Mouse (Mus musculus): ENCODE measurements at regions not wholly inside any gene's neighbourhood (a gene's known extent, or its start where the extent isn't known, plus 50 kb on each side); places are given as distances from the start of the nearest gene placed in this dataset.

DNA sequence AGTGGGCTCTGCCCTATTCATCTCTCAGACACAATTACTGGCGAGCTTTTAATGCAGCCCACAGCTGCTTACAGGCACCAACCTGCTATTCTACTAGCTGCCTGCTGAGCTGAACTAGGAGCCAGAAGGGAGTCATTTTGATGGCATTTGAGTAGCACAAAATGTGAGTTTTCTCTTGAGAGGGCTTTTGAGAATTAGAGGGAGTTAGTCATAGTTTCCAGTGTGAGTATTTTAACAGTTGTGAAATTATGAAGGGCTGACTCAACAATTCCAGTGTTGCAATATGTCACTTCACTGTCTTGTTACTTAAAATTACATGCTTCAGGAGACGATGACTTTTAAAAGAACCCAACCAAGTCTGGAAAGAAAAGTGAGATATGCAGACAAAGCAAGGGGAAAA is 54.4 kb upstream of the Ly86 start:
- H3K27ac ChIP-seq (ENCODE audit: insufficient read depth, low read length): peak overlapping the region; percentile 59
- H3K4me3 ChIP-seq (ENCODE audit: insufficient read depth, low read length): no peak overlapping the region
- TF ChIP-seq POLR2A (IDR thresholded peaks at IDR 0.05; ENCODE audit: low read depth, low read length) (no peak), CTCF (IDR thresholded peaks at IDR 0.05; ENCODE audit: borderline replicate concordance, insufficient read depth, low read length) (no peak)
- H3K4me1 ChIP-seq (ENCODE audit: control insufficient read depth, insufficient read depth, low read length): no peaks in the 10 kb centered on the region; the same call in 1 of the 2 replicates

GRCm38 (mm10) chr13:37288993-37289392 is 56.0 kb upstream of the Ly86 start:
- H3K4me3 ChIP-seq (ENCODE audit: insufficient read depth, low read length): no peak overlapping the region
- no peak for TF ChIP-seq CTCF (IDR thresholded peaks at IDR 0.05; ENCODE audit: borderline replicate concordance, insufficient read depth, low read length)
- no peak for TF ChIP-seq POLR2A (IDR thresholded peaks at IDR 0.05; ENCODE audit: low read depth, low read length)
- H3K4me1 ChIP-seq (ENCODE audit: control insufficient read depth, insufficient read depth, low read length): no peaks in the 10 kb centered on the region; the same call in 1 of the 2 replicates
- H3K27ac ChIP-seq (ENCODE audit: insufficient read depth, low read length): no peak overlapping the region

DNA sequence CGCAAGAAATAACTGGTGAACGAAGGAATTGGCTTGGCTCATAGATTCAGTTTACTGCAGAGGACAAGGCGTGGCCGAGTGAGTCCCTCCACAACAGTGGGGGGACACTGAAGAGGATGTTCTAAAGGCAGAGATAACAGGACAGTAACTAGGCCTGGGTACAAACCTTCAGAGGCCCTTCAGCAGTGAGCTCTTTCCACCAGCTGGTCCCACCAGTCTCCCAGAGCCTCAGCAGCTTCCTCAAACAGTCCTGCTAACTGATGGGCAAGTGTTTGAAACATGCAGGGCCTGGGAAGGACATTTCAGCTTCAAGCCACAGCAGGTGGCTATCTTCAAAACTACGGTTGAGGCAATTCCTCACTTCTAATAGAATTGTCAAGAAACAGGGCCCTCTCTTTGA is 62.5 kb upstream of the Ly86 start:
- no peak overlapping the region for H3K27ac ChIP-seq (ENCODE audit: insufficient read depth, low read length)
- no peaks in the 10 kb centered on the region for H3K4me1 ChIP-seq (ENCODE audit: control insufficient read depth, insufficient read depth, low read length)
- TF ChIP-seq CTCF (IDR thresholded peaks at IDR 0.05; ENCODE audit: borderline replicate concordance, insufficient read depth, low read length): no peak
- no peak for TF ChIP-seq POLR2A (IDR thresholded peaks at IDR 0.05; ENCODE audit: low read depth, low read length)
- no peak overlapping the region for H3K4me3 ChIP-seq (ENCODE audit: insufficient read depth, low read length)

- Histone ChIP-seq H3K4me3 (ENCODE audit: insufficient read depth, low read length) (no peak overlapping the region), H3K27ac (ENCODE audit: insufficient read depth, low read length) (no peak overlapping the region), H3K4me1 (ENCODE audit: control insufficient read depth, insufficient read depth, low read length) (no peaks in the 10 kb centered on the region)
- TF ChIP-seq POLR2A (IDR thresholded peaks at IDR 0.05; ENCODE audit: low read depth, low read length) (no peak), CTCF (IDR thresholded peaks at IDR 0.05; ENCODE audit: borderline replicate concordance, insufficient read depth, low read length) (no peak)
Observed at GRCm38 (mm10) chr13:37279078-37279789, 65.8 kb upstream of the Ly86 start.

DNA sequence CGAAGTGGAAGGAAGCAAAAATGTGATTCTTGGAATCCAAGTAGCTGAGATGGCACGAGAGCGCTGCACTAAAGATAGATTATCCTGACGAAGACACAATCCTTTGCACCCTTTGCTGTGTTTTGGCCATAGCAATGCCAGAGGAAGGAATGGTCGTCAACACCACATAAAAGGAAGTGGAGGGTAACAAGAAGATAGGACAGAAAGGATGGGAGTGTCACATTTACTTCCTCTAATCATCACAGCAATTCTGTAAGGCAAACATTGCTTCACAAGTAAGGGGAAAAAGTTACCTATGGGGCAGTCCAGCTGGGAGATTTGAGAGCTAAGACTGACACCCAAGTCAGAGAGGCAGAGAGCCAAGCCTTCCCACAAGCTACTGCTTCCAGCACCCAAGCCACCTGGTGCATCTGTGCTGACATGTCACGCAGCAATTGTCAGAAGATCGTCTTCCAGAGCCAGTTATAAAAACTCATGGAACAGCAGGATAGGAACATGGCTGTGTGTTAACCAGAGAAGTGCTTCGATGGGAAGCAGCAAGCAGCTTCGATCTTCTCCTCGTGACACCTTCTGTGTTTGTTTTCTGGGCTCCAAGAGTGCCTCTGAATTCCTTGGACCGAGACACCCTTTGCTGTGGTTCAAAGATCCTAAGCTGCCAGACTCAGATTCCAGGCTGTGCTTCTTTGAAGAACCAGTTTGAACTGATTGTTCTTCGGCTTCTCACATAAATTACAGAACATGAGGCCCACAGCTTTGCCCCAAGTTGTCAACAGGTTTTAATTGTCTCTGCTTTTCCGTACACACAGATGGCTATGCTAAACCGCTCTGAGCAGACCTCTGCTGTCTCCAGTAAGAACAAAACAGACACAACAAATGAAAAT is 95.2 kb upstream of the Ly86 start:
- Histone ChIP-seq H3K4me1 (ENCODE audit: control insufficient read depth, insufficient read depth, low read length) (no peaks in the 10 kb centered on the region), H3K4me3 (ENCODE audit: insufficient read depth, low read length) (no peak overlapping the region), H3K27ac (ENCODE audit: insufficient read depth, low read length) (no peak overlapping the region)
- TF ChIP-seq CTCF (IDR thresholded peaks at IDR 0.05; ENCODE audit: borderline replicate concordance, insufficient read depth, low read length) (no peak), POLR2A (IDR thresholded peaks at IDR 0.05; ENCODE audit: low read depth, low read length) (no peak)

GRCm38 (mm10) chr13:37248741-37249140 is 96.3 kb upstream of the Ly86 start:
- Histone ChIP-seq H3K4me3 (ENCODE audit: insufficient read depth, low read length) (no peak overlapping the region), H3K27ac (ENCODE audit: insufficient read depth, low read length) (no peak overlapping the region), H3K4me1 (ENCODE audit: control insufficient read depth, insufficient read depth, low read length) (no peaks in the 10 kb centered on the region)
- no peak for TF ChIP-seq POLR2A (IDR thresholded peaks at IDR 0.05; ENCODE audit: low read depth, low read length)
- no peak for TF ChIP-seq CTCF (IDR thresholded peaks at IDR 0.05; ENCODE audit: borderline replicate concordance, insufficient read depth, low read length)

DNA sequence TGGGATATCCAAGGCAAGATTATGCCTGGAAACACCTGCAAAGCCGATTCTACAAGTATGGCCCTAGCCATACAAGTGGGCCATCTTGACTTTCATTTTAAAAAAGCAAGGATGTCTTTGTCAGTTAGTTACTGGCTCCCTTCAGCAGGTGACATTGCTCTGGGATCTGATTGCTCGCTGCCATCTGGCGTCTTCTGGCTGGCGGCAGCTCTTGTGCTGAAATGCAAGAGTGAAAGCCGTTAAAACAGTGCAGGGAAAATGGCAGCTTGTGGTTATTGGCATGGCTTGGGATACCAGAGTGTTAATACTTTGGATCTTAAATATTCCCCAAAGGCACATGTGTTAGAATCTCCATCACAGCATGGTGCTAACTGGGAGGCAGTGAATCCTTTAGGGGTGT is 105.0 kb upstream of the Ly86 start:
- peaks cover 4% of the 10 kb centered on the region; the same call in 1 of the 2 replicates for H3K4me1 ChIP-seq (ENCODE audit: control insufficient read depth, insufficient read depth, low read length)
- no peak for TF ChIP-seq POLR2A (IDR thresholded peaks at IDR 0.05; ENCODE audit: low read depth, low read length)
- TF ChIP-seq CTCF (IDR thresholded peaks at IDR 0.05; ENCODE audit: borderline replicate concordance, insufficient read depth, low read length): no peak
- no peak overlapping the region for H3K4me3 ChIP-seq (ENCODE audit: insufficient read depth, low read length)
- no peak overlapping the region for H3K27ac ChIP-seq (ENCODE audit: insufficient read depth, low read length)

DNA sequence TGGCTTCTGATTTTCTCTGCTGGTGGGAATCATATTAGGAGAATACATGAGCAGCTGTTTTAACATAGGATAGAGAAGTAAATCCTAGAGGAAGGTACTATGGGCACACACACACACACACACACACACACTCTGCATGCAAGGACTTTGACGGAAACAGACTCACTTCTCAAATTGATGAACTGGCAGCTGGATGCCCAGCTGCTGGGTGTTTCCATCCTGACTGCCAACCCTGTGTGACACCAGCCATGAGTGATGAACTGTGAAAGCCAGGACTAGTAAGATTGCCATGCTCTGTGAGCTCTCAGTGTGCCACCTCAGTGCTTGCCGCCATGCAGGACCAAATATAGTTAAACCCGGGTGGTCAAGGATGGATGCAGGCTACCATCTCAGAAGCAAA is 107.7 kb upstream of the Ly86 start:
- Histone ChIP-seq H3K4me3 (ENCODE audit: insufficient read depth, low read length) (no peak overlapping the region), H3K4me1 (ENCODE audit: control insufficient read depth, insufficient read depth, low read length) (peaks cover 4% of the 10 kb centered on the region; the same call in 1 of the 2 replicates), H3K27ac (ENCODE audit: insufficient read depth, low read length) (no peak overlapping the region)
- TF ChIP-seq POLR2A (IDR thresholded peaks at IDR 0.05; ENCODE audit: low read depth, low read length) (no peak), CTCF (IDR thresholded peaks at IDR 0.05; ENCODE audit: borderline replicate concordance, insufficient read depth, low read length) (no peak)

GRCm38 (mm10) chr13:37225834-37226233 is 119.2 kb upstream of the Ly86 start:
- H3K4me3 ChIP-seq (ENCODE audit: insufficient read depth, low read length): no peak overlapping the region
- no peak overlapping the region for H3K27ac ChIP-seq (ENCODE audit: insufficient read depth, low read length)
- TF ChIP-seq POLR2A (IDR thresholded peaks at IDR 0.05; ENCODE audit: low read depth, low read length) (no peak), CTCF (IDR thresholded peaks at IDR 0.05; ENCODE audit: borderline replicate concordance, insufficient read depth, low read length) (no peak)
- H3K4me1 ChIP-seq (ENCODE audit: control insufficient read depth, insufficient read depth, low read length): no peaks in the 10 kb centered on the region

DNA sequence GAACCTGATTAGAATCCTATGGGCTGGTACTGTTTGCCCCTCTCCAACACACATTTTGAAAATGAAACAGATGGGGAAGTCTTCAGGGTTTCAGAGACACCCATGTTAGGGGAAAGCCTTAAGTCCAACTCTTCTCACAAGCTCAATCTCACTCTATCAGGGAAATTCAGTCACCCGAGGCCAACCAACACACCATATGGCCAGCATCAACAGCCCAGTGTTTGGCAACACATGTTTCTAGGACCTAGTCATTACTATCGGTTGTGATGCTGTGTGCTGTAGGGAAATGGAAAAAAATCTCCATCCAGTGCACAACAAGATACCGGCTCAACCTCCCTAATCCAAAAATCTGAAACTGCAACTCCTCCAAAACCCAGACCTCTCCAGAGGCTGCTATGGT is 124.6 kb upstream of the Ly86 start:
- Histone ChIP-seq H3K4me1 (ENCODE audit: control insufficient read depth, insufficient read depth, low read length) (no peaks in the 10 kb centered on the region), H3K4me3 (ENCODE audit: insufficient read depth, low read length) (no peak overlapping the region), H3K27ac (ENCODE audit: insufficient read depth, low read length) (no peak overlapping the region)
- TF ChIP-seq POLR2A (IDR thresholded peaks at IDR 0.05; ENCODE audit: low read depth, low read length): no peak
- TF ChIP-seq CTCF (IDR thresholded peaks at IDR 0.05; ENCODE audit: borderline replicate concordance, insufficient read depth, low read length): no peak

Data from embryonic fibroblast, embryonic 13.5 days (primary cell).